Mouse (Mus musculus) kidney, embryonic 14.5 days (tissue): ENCODE results near the gene Cep97. TPM values are rescaled to one million over a fixed set of nuclear protein-coding genes. Genes with fewer than 3 reads are reported as not detected.

Source experiments
- ATAC-seq: fragments of 200-750 bp; cut with Nextera tagmentation; 2 replicates; pipeline ENCODE4 v1.8.0; 2017; ENCODE audit warnings: moderate number of reproducible peaks, mild to moderate bottlenecking, moderate TSS enrichment, moderate library complexity; ENCODE audit not compliant: low FRiP score, low TSS enrichment
- H3K27ac ChIP-seq: fragments of 300-500 bp; sonication (generic); 2 replicates; pipeline ENCODE4 v1.5.1; 2014; ENCODE audit warnings: low read depth, mild to moderate bottlenecking, low read length, moderate library complexity, mixed read lengths
- H3K27me3 ChIP-seq: fragments of 300-500 bp; sonication (generic); 2 replicates; pipeline ENCODE4 v1.6.1; 2014; ENCODE audit warnings: mild to moderate bottlenecking, low read length; ENCODE audit not compliant: control insufficient read depth, insufficient read depth
- H3K36me3 ChIP-seq: fragments of 300-500 bp; sonication (generic); 2 replicates; pipeline ENCODE4 v1.6.1; 2014; ENCODE audit warnings: low read length, mixed read lengths; ENCODE audit not compliant: control insufficient read depth, insufficient read depth
- H3K4me1 ChIP-seq: fragments of 300-500 bp; sonication (generic); 2 replicates; pipeline ENCODE4 v1.6.1; 2014; ENCODE audit warnings: low read length, mixed read lengths; ENCODE audit not compliant: control insufficient read depth, insufficient read depth
- H3K4me2 ChIP-seq: fragments of 300-500 bp; sonication (generic); replicated peaks from 2 replicates; pipeline ENCODE4 v1.6.1; 2014; ENCODE audit warnings: low read depth, mild to moderate bottlenecking, low read length
- H3K4me3 ChIP-seq: fragments of 300-500 bp; sonication (generic); 2 replicates; pipeline ENCODE4 v1.5.1; 2014; ENCODE audit warnings: mild to moderate bottlenecking, low read length
- H3K9ac ChIP-seq: fragments of 300-500 bp; sonication (generic); 2 replicates; pipeline ENCODE4 v1.6.1; 2014; ENCODE audit warnings: low read depth, mild to moderate bottlenecking, low read length, moderate library complexity
- H3K9me3 ChIP-seq: fragments of 300-500 bp; sonication (generic); 2 replicates; pipeline ENCODE4 v1.6.1; 2016; ENCODE audit warnings: low read length; ENCODE audit not compliant: control insufficient read depth
- WGBS: fragments of 180-500 bp; shearing (Covaris S2); extraction: QIAGEN DNeasy Blood & Tissue Kit; methylation state at CpG from one replicate; pipeline ENCODE4 v1.1.7; 2014; 5-methylcytosine and 5-hydroxymethylcytosine counted together
- polyA plus RNA-seq: library from polyadenylated mRNA; unstranded; fragments of >200 nt; fragmentation: Nextera tagmentation; extraction: Ambion mirVana; gene quantifications from 2 replicates; pipeline ENCODE4 v1.2.1, GENCODE M21; 2014

The Cep97 gene
- 16.2 and 16.4 TPM in 2 replicates for polyA plus RNA-seq

DNA sequence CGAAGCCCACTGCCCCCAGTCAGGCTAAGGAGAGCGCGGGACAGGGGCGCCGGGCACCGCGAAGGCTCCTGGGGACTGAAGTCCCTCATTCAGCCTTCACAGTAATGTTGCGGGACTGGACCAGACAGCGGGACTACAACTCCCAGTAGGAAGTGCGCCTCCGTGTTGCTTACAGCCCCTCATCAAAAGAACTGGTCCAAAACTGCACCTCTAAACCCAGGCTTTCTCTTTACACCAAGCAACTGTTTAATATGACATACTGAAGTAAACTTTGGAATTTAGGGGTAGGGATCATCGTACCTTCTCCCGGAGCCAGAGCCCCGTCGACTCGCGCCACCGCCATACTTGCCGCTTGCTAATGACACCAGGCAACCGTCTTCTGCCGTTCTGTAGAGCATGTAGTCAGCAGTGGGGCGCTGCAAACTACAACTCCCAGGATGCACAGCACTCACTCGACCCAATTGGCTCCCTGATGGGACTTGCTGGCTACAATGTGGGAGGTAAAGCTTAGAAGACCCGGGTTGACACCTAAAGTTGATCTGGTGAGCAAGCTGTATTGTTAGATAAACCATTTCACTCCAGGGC is at the start of gene Cep97:
Gene Cep97, minus strand, starts transcription at position 403 of the 585 bp plus-strand sequence.
- H3K4me3 ChIP-seq, result peak within 1 kb of the TSS; percentile 77
- H3K27ac ChIP-seq, result peak within 1 kb of the TSS; percentile 13; the same call in 1 of the 2 replicates
- WGBS, result under 1% methylated on average over 24 of the region's 24 CpGs
- peak within 1 kb of the TSS; percentile 67 for H3K9ac ChIP-seq
- no peaks in the 10 kb centered on the region for H3K27me3 ChIP-seq
- H3K9me3 ChIP-seq, result no peaks in the 10 kb centered on the region
- peaks cover 2% of the 10 kb centered on the region; the same call in 1 of the 2 replicates for H3K36me3 ChIP-seq
- peak; percentile 99 for ATAC-seq
- H3K4me1 ChIP-seq, result 0 out of 2 replicates have a peak, but pooled peaks cover 3% of the 10 kb centered on the region
- H3K4me2 ChIP-seq, result peak within 1 kb of the TSS; percentile 65

DNA sequence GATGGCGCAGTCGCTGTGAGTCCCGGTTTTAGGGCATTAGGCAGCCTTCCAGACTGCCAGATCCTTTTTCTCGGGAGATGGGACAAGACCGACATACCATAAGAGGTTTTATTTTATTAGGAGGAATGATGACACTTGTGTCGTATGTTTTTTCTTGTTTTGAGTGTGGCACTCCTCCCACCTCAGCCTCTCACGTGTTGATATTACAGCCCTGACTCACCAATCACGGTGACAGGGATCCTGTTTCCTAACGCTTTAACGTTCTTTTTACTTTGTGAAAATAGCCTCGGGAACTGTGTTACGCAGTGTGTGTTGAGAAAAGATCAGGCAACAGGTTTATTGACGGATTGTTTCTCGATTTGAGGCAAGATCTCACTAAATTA is 40.2 kb upstream of the Cep97 start:
- H3K4me3 ChIP-seq, result peak overlapping the region; percentile 100
- 5% methylated on average over 14 of the region's 14 CpGs for WGBS
- H3K9ac ChIP-seq, result peak overlapping the region; percentile 93
- peaks cover 31% of the 10 kb centered on the region for H3K36me3 ChIP-seq
- H3K9me3 ChIP-seq, result no peaks in the 10 kb centered on the region
- peak overlapping the region; percentile 10; the same call in 1 of the 2 replicates for H3K27ac ChIP-seq
- H3K4me2 ChIP-seq, result peak overlapping the region; percentile 80
- no peak for ATAC-seq
- no peaks in the 10 kb centered on the region for H3K27me3 ChIP-seq
- H3K4me1 ChIP-seq, result peaks cover 10% of the 10 kb centered on the region

DNA sequence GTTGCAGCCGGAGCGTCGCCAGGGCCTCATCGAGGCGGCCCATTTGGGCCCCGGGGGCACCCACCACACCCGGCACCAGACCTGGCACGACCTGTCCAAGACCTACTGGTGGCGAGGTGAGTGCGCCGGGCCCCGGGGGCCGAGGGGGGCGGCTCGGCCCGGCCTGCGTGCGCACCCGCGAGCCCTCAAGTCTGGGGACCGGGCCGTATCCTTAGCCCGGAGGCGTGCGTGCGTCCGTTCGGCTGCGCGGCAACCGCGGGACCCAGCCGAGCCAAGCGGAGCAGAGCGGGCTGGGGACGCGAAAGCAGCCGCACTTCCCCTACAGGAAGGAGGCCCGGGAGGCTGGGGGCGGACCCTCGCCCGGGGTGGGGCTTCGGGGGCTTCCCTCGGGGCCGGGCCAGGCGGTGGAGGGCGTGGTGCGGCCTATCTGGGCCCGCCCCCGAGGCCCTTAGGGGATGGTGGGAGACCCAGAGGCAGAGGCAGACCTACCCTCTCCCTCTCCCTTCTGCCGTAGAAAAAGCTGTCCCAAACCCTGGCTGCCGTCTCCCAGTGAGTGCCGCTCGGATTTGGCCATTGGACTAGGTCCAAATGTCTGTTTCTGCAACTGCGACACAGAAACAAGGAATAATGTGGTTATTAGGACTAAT is 39.7 kb upstream of the Cep97 start:
- H3K27me3 ChIP-seq, result no peaks in the 10 kb centered on the region
- H3K36me3 ChIP-seq, result peaks cover 36% of the 10 kb centered on the region
- under 1% methylated on average over 47 of the region's 55 CpGs for WGBS
- peak overlapping the region; percentile 84 for H3K27ac ChIP-seq
- peak; percentile 94 for ATAC-seq
- peaks cover 10% of the 10 kb centered on the region for H3K4me1 ChIP-seq
- H3K4me3 ChIP-seq, result peak overlapping the region; percentile 100
- H3K9me3 ChIP-seq, result no peaks in the 10 kb centered on the region
- peak overlapping the region; percentile 80 for H3K4me2 ChIP-seq
- H3K9ac ChIP-seq, result peak overlapping the region; percentile 93

DNA sequence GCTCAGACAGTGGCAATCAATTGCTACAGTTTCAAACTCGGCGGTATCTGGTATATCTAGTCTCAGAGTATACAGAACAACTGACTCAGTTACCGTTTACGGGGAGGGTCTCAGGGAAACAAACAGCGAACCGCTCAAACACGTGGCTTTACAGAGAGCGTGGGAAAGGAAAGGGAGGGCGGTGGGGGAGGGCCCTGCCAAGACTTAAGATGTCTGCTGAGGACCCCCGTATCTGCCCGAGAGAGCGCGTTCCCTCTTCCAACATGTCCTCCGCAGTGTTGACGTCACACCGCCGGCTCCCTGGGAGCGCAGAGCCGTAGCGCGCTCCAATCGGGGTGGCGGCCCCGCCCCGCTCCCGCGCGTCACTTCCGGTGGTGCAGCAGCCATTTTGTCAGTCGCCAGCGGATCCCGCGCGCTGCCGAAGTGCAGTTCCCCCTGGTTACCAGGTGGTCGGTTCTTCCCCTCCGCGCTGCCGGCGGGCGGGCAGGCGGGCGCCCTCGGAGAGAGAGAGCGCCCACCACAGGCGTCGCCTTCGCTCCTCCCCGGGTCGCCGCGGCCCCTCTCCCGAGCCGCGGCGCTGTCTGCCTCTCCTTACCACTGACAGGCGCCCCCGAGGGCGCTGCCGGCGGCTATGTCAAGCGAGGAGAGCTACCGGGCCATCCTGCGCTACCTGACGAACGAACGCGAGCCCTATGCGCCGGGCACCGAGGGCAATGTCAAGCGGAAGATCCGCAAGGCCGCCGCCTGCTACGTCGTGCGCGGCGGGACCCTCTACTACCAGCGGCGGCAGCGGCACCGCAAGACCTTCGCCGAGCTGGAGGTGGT is 39.0 kb upstream of the Cep97 start, which contains the start of gene Zbtb11:
Gene Zbtb11, plus strand, starts transcription at position 453 of the 825 bp plus-strand sequence.
- Histone ChIP-seq H3K4me3 (peak within 1 kb of the TSS; percentile 100), H3K27me3 (no peaks in the 10 kb centered on the region), H3K36me3 (peaks cover 44% of the 10 kb centered on the region), H3K27ac (peak within 1 kb of the TSS; percentile 84), H3K4me2 (peak within 1 kb of the TSS; percentile 80), H3K9me3 (no peaks in the 10 kb centered on the region), H3K4me1 (peaks cover 14% of the 10 kb centered on the region), H3K9ac (peak within 1 kb of the TSS; percentile 93)
- under 1% methylated on average over 75 of the region's 86 CpGs for WGBS
- peak; percentile 97 for ATAC-seq

GRCm38 (mm10) chr16:55972626-55973201 is 38.1 kb upstream of the Cep97 start:
- H3K4me2 ChIP-seq, result peak overlapping the region; percentile 49
- H3K27ac ChIP-seq, result peak overlapping the region; percentile 70
- peak overlapping the region; percentile 46 for H3K9ac ChIP-seq
- ATAC-seq, result no peak
- H3K4me3 ChIP-seq, result peak overlapping the region; percentile 100
- no peaks in the 10 kb centered on the region for H3K9me3 ChIP-seq
- no peaks in the 10 kb centered on the region for H3K27me3 ChIP-seq
- peaks cover 43% of the 10 kb centered on the region for H3K36me3 ChIP-seq
- peaks cover 16% of the 10 kb centered on the region for H3K4me1 ChIP-seq
- WGBS, result 58% methylated on average over 10 of the region's 10 CpGs

- 84% methylated on average over 6 of the region's 6 CpGs for WGBS
- no peak overlapping the region; the same call in 1 of the 2 replicates for H3K27ac ChIP-seq
- H3K4me1 ChIP-seq, result peaks cover 16% of the 10 kb centered on the region
- H3K9ac ChIP-seq, result no peak overlapping the region
- H3K4me2 ChIP-seq, result no peak overlapping the region
- H3K36me3 ChIP-seq, result peaks cover 43% of the 10 kb centered on the region
- H3K4me3 ChIP-seq, result no peak overlapping the region
- H3K9me3 ChIP-seq, result no peaks in the 10 kb centered on the region
- H3K27me3 ChIP-seq, result no peaks in the 10 kb centered on the region
- no peak for ATAC-seq
Observed at GRCm38 (mm10) chr16:55971735-55972615, 37.3 kb upstream of the Cep97 start.

- Histone ChIP-seq H3K9ac (no peak overlapping the region), H3K9me3 (no peaks in the 10 kb centered on the region), H3K27me3 (no peaks in the 10 kb centered on the region), H3K4me3 (no peak overlapping the region), H3K27ac (no peak overlapping the region), H3K36me3 (peaks cover 43% of the 10 kb centered on the region), H3K4me1 (peaks cover 10% of the 10 kb centered on the region), H3K4me2 (no peak overlapping the region)
- no peak for ATAC-seq
- WGBS, result 92% methylated on average over 5 of the region's 5 CpGs
Observed at GRCm38 (mm10) chr16:55970416-55970815, 35.8 kb upstream of the Cep97 start.

GRCm38 (mm10) chr16:55969147-55969546 is 34.5 kb upstream of the Cep97 start:
- peaks cover 43% of the 10 kb centered on the region for H3K36me3 ChIP-seq
- no peak overlapping the region for H3K4me2 ChIP-seq
- no peaks in the 10 kb centered on the region for H3K9me3 ChIP-seq
- no peak overlapping the region for H3K9ac ChIP-seq
- no peaks in the 10 kb centered on the region for H3K27me3 ChIP-seq
- 80% methylated on average over 3 of the region's 3 CpGs for WGBS
- no peak overlapping the region for H3K4me3 ChIP-seq
- peaks cover 6% of the 10 kb centered on the region; the same call in 1 of the 2 replicates for H3K4me1 ChIP-seq
- ATAC-seq, result no peak
- H3K27ac ChIP-seq, result no peak overlapping the region
